Mouse (Mus musculus): ENCODE measurements around the gene Cyp1b1. TPM values are rescaled to one million over a fixed set of nuclear protein-coding genes. Genes with fewer than 3 reads are reported as not detected.
A peak's percentile ranks its signal among the peaks of the same experiment; 100 is the strongest.

The Cyp1b1 gene
- 3.5 and 4.3 TPM in 2 replicates for polyA plus RNA-seq (2015; fragmentation: Nextera tagmentation; extraction: Ambion mirVana)

DNA sequence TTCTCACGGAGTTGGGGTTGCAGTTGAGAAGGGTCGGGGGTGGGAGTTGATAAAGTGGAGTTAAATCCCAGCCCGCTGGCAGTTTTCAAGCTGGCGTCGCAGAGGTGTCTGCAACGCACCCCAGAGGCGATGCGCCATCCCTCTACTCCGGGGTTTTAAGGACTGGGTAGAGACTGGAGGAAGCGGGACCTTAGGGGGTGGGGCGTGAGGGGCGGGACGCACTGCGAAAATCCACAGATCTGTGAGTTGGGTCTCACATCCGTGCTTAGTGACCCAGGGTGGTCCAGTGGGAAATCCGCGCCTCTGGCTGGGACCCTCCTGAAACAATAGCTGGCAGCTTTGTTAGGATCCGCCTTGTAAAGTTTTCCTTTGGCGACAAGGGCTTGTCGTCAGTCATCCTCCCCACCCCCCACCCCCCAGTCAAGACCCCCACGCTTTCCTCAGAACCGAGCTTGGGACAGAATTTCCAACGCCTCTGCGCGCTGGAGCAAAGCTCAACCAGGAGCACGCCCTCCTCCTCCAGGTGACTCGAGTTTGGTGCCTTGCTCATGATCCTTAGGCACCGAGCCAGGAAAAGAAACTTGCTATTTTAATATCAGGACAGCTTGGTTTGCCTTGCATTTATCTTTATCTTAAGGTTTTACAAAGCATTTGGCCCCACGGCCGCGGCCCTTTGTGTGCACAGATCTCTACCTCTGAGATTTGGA is at the start of gene Cyp1b1:
Cyp1b1 (minus strand) TSS at position 131 of the 707 bp plus-strand sequence.
- ATAC-seq (ENCODE audit: borderline replicate concordance, extremely low read depth, low FRiP score, low TSS enrichment), result 0 out of 2 replicates have a peak, but pooled peaks have one; percentile 40
- H3K27me3 ChIP-seq, result peaks cover 57% of the 10 kb centered on the region
- WGBS, result under 1% methylated on average over 31 of the region's 31 CpGs

DNA sequence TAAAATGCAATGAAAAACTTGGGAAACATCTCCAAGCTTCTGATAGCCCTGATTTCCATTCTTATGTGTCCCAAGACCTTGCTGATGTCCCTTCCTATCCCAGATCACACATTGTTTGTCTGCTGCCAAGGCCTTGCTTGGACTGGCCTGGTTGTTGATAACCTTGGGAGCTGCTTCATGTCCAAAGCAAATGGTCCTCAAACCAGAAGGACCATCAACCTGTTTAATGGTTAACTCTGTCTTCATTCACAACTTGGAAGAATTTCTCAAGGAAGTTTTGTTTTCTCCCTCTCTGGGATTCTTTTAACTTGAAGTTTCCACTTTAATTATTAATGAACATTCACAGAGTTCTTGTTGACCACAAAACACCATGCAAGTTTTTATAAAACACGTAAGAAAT is 47.0 kb upstream of the Cyp1b1 start:
- H3K4me2 ChIP-seq, result no peak overlapping the region
- no peak for ATAC-seq (ENCODE audit: borderline replicate concordance, extremely low read depth, low FRiP score, low TSS enrichment)
- no peak overlapping the region for H3K9ac ChIP-seq
- no peaks in the 10 kb centered on the region for H3K9me3 ChIP-seq
- WGBS, result 51% methylated on average over 1 of the region's 1 CpGs
- H3K4me3 ChIP-seq, result no peak overlapping the region
- no peaks in the 10 kb centered on the region for H3K4me1 ChIP-seq
- no peaks in the 10 kb centered on the region for H3K36me3 ChIP-seq
- no peaks in the 10 kb centered on the region for H3K27me3 ChIP-seq
- H3K27ac ChIP-seq, result no peak overlapping the region

More for the DNA sequence above, at the start of gene Cyp1b1:
- peaks cover 24% of the 10 kb centered on the region for H3K4me1 ChIP-seq
- peak within 1 kb of the TSS; percentile 28; the same call in 1 of the 2 replicates for H3K9ac ChIP-seq
- H3K27ac ChIP-seq, result peak within 1 kb of the TSS; percentile 34
- no peaks in the 10 kb centered on the region for H3K36me3 ChIP-seq
- H3K4me2 ChIP-seq, result peak within 1 kb of the TSS; percentile 83
- H3K4me3 ChIP-seq, result peak within 1 kb of the TSS; percentile 42
- H3K9me3 ChIP-seq, result no peaks in the 10 kb centered on the region

DNA sequence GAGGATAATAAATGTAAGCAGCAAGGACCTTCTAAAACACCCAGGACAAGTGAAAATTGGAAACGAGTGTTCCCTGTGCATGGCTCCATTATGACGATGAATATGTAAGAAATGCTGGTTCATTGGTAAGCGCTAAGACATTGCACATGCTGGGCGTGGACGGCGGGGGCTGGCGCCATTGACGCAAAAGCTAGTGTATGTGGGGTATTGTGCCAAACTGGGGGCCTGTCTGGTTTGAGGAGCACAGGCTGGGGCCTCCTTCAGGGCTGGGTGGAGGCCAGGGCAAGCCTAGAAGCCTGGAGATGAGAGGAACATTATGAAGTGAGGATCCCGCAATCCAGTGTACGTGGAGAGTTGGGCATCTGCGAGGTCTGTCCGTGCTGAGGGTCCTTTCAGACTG is 39.0 kb upstream of the Cyp1b1 start:
- Histone ChIP-seq H3K4me3 (no peak overlapping the region), H3K36me3 (no peaks in the 10 kb centered on the region), H3K27ac (no peak overlapping the region), H3K9me3 (no peaks in the 10 kb centered on the region), H3K4me1 (peaks cover 4% of the 10 kb centered on the region; the same call in 1 of the 2 replicates), H3K27me3 (no peaks in the 10 kb centered on the region), H3K9ac (no peak overlapping the region), H3K4me2 (no peak overlapping the region)
- no peak for ATAC-seq (ENCODE audit: borderline replicate concordance, extremely low read depth, low FRiP score, low TSS enrichment)
- 92% methylated on average over 12 of the region's 12 CpGs for WGBS

DNA sequence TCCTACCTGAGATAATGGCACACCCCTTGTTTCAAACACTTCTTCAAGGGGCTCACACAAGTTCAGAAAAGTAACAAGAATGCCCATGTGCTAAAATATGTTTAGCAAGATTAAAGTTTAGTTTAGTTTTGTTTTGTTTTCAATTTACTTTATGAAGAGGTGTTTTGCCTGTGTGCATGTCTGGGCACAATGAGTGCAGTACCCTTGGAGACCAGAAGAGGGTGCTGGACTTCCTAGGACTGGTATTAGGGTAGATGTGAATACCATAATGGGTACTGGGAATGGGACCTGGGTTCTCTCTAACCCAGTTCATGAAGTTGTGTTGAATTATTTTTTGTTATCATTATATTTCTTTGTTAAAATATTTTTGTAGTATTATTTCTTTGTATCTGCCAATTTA is 38.0 kb upstream of the Cyp1b1 start:
- Histone ChIP-seq H3K9me3 (no peaks in the 10 kb centered on the region), H3K36me3 (no peaks in the 10 kb centered on the region), H3K4me1 (peaks cover 4% of the 10 kb centered on the region; the same call in 1 of the 2 replicates), H3K27ac (no peak overlapping the region), H3K4me3 (no peak overlapping the region), H3K27me3 (no peaks in the 10 kb centered on the region), H3K4me2 (no peak overlapping the region), H3K9ac (no peak overlapping the region)
- no peak for ATAC-seq (ENCODE audit: borderline replicate concordance, extremely low read depth, low FRiP score, low TSS enrichment)

DNA sequence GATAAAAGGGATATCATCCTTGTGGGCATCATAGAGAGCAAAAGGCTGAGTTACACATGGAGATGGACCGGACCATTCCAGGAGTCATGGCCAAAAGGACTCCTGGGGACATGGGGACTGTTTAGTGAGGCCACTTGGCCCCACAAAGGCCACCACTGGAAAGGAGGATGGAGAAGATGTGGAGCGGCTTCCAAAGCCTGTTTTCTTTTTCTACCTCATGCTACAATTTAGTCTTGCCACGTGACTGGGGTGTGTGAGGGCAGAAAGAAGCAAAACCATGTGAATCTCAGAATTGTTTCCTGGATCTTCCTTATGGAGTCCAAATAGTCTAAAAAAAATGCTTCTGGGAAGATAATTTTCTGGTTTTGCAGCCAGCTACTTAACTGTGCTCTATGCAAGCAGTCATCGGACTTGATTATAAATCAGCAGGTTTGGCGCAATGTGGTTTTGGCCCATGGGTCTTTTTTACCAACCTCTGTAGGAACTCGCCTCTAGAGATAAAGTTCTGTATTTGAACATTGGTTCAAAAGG is 36.9 kb upstream of the Cyp1b1 start:
- no peaks in the 10 kb centered on the region for H3K27me3 ChIP-seq
- peaks cover 9% of the 10 kb centered on the region for H3K4me1 ChIP-seq
- no peak overlapping the region for H3K4me2 ChIP-seq
- no peaks in the 10 kb centered on the region for H3K36me3 ChIP-seq
- H3K27ac ChIP-seq, result no peak overlapping the region
- H3K9ac ChIP-seq, result no peak overlapping the region
- ATAC-seq (ENCODE audit: borderline replicate concordance, extremely low read depth, low FRiP score, low TSS enrichment), result no peak
- 68% methylated on average over 6 of the region's 6 CpGs for WGBS
- H3K9me3 ChIP-seq, result no peaks in the 10 kb centered on the region
- no peak overlapping the region for H3K4me3 ChIP-seq

DNA sequence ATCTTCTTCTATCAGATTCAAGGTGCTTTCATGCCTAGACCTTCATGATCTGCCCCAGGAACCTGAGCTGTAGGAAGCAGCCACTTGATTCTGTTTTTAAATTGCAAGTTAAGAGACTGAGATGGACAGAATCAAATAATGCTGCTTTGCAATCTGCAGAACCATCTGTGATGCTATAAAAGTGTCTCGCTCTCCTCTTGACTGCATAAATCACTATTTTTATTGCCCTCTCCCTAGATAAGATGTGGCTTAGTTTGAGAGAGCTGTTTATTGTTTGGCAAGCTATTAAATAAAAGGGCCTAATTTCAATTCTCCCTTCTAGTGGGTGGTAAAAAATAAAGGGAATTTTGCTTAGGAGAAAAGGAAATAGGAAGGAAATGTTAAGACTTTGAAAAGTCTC is 34.8 kb upstream of the Cyp1b1 start:
- H3K27ac ChIP-seq, result no peak overlapping the region
- H3K36me3 ChIP-seq, result no peaks in the 10 kb centered on the region
- peaks cover 24% of the 10 kb centered on the region for H3K4me1 ChIP-seq
- no peak for ATAC-seq (ENCODE audit: borderline replicate concordance, extremely low read depth, low FRiP score, low TSS enrichment)
- no peak overlapping the region for H3K4me2 ChIP-seq
- no peaks in the 10 kb centered on the region for H3K27me3 ChIP-seq
- H3K4me3 ChIP-seq, result no peak overlapping the region
- H3K9ac ChIP-seq, result no peak overlapping the region
- WGBS, result 89% methylated on average over 1 of the region's 1 CpGs
- H3K9me3 ChIP-seq, result no peaks in the 10 kb centered on the region

DNA sequence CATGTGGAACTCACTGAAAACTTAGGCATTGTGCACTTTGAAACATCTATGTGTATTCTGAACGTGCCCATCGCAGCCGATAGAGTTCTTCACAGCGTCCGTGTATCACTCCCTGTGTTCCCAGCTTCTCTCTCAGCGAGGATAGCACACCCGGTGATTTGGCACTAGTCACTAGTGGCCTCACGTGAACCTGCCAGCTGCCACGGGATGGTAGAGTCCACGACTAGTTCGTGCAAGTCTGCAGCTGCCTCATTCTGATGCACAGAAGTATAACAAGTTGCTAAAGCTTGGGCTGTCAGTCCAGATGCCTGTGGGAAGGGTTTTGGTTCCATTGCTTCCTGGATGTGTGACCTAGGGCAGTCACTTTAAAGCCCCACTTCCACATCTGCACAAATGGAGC is 32.1 kb upstream of the Cyp1b1 start:
- Histone ChIP-seq H3K27ac (peak overlapping the region; percentile 50; the same call in 1 of the 2 replicates), H3K4me1 (peaks cover 24% of the 10 kb centered on the region), H3K4me3 (no peak overlapping the region), H3K36me3 (no peaks in the 10 kb centered on the region), H3K27me3 (no peaks in the 10 kb centered on the region), H3K9me3 (no peaks in the 10 kb centered on the region), H3K4me2 (no peak overlapping the region), H3K9ac (no peak overlapping the region)
- no peak for ATAC-seq (ENCODE audit: borderline replicate concordance, extremely low read depth, low FRiP score, low TSS enrichment)
- WGBS, result 74% methylated on average over 11 of the region's 11 CpGs

DNA sequence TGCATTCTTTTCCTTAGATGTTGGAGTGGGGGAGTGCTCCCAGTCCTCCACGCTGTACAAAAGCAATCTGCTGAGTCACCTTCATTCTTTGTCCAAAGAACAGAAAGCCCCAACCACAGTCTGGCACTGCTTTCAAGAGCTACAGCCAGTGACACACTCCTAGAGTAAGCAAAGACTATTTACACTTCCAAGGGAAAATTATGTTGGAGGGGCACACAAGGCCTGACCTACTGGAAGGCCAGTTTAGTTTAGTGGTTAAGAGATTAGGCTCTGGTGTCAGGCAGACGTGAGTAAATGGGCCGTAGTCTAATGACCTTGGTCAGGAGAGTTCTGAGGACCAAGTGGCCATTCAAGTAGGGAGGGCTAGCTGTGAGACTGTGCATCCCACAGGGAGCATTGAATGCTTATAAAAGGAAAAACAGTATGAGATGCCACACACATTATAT is 31.3 kb upstream of the Cyp1b1 start:
- ATAC-seq (ENCODE audit: borderline replicate concordance, extremely low read depth, low FRiP score, low TSS enrichment), result peak; percentile 76
- H3K36me3 ChIP-seq, result no peaks in the 10 kb centered on the region
- peak overlapping the region; percentile 81 for H3K27ac ChIP-seq
- H3K9me3 ChIP-seq, result no peaks in the 10 kb centered on the region
- H3K9ac ChIP-seq, result no peak overlapping the region
- peaks cover 19% of the 10 kb centered on the region for H3K4me1 ChIP-seq
- no peak overlapping the region for H3K4me3 ChIP-seq
- H3K4me2 ChIP-seq, result no peak overlapping the region
- WGBS, result 16% methylated on average over 3 of the region's 3 CpGs
- no peaks in the 10 kb centered on the region for H3K27me3 ChIP-seq

DNA sequence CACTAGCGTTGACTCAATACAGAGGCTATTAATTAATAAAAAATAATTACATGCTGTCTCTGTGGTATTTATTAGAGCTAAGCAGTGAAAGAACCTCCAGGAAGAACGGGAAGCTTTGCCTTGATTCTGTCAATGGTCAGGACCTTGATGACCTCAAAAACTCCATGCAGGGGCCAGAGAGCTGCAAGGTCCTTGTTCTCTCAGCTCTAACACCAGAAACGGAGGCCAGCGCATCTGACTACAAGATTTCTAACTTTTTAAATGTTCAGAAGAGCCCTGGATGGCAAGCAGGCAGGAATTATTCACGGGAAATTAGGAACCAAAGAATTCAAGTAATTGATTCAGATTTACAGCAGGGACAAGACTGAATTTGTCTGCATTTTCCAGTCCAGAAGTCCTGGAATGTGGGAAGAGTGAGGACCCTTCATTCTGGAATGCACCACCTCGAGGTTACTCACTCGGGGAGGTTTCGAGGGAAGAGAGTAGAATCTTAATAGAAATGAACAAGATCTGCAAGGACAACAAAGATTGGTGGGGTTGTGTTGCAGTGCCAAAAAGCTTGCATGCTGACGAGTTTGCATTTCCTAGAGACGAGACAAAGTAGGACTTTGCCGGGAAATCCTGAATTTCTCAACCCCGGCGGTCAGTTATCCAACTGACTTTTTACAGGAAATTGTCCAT is 30.3 kb upstream of the Cyp1b1 start:
- Histone ChIP-seq H3K36me3 (no peaks in the 10 kb centered on the region), H3K9ac (no peak overlapping the region), H3K9me3 (no peaks in the 10 kb centered on the region), H3K4me1 (peaks cover 19% of the 10 kb centered on the region), H3K27me3 (no peaks in the 10 kb centered on the region), H3K27ac (no peak overlapping the region), H3K4me2 (no peak overlapping the region), H3K4me3 (no peak overlapping the region)
- no peak for ATAC-seq (ENCODE audit: borderline replicate concordance, extremely low read depth, low FRiP score, low TSS enrichment)
- WGBS, result 39% methylated on average over 13 of the region's 13 CpGs

DNA sequence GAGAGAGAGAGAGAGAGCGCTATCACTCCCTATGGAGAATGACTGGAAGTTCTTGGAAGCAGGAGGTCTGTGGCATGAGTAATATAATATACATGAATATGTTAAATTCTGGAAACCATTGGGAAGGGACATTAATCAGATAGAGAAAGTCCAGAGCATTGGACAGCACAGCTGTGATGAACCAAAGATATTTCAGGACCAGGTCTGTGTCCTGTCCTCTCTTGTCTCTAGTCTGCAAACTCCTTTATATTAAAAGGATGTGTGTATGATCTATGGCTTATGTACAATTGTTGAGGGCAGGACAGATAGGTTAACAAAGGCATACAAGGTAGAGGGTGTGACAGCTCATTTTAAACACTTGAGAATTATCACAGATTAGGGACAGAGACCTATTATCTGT is 28.6 kb upstream of the Cyp1b1 start:
- no peaks in the 10 kb centered on the region for H3K9me3 ChIP-seq
- H3K4me1 ChIP-seq, result peaks cover 19% of the 10 kb centered on the region
- H3K4me3 ChIP-seq, result no peak overlapping the region
- H3K4me2 ChIP-seq, result no peak overlapping the region
- H3K9ac ChIP-seq, result no peak overlapping the region
- no peaks in the 10 kb centered on the region for H3K36me3 ChIP-seq
- H3K27ac ChIP-seq, result no peak overlapping the region
- H3K27me3 ChIP-seq, result no peaks in the 10 kb centered on the region
- 100% methylated on average over 1 of the region's 1 CpGs for WGBS
- no peak for ATAC-seq (ENCODE audit: borderline replicate concordance, extremely low read depth, low FRiP score, low TSS enrichment)

DNA sequence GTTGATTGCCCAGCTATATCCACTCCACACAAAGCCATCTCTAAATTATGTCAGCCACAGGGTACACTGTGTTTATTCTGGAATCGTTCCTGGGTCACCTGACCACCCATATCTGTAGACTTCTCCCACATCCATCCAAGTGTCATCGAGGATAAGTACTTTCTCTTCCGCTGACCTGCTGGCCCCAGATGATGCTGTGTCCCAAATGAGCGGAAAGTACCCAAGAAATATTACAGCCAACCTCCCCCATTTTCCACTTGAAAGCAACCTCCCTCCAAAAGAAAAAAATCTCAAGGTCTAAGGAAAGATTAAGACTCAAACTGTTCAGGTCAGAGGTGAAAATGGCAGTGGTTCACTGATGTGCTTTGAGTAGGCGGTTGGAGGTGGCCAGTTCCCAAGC is 27.8 kb upstream of the Cyp1b1 start:
- peaks cover 19% of the 10 kb centered on the region for H3K4me1 ChIP-seq
- H3K36me3 ChIP-seq, result no peaks in the 10 kb centered on the region
- no peaks in the 10 kb centered on the region for H3K27me3 ChIP-seq
- no peak overlapping the region for H3K9ac ChIP-seq
- ATAC-seq (ENCODE audit: borderline replicate concordance, extremely low read depth, low FRiP score, low TSS enrichment), result no peak
- H3K27ac ChIP-seq, result no peak overlapping the region
- H3K9me3 ChIP-seq, result no peaks in the 10 kb centered on the region
- H3K4me3 ChIP-seq, result no peak overlapping the region
- WGBS, result 62% methylated on average over 5 of the region's 5 CpGs
- H3K4me2 ChIP-seq, result no peak overlapping the region

DNA sequence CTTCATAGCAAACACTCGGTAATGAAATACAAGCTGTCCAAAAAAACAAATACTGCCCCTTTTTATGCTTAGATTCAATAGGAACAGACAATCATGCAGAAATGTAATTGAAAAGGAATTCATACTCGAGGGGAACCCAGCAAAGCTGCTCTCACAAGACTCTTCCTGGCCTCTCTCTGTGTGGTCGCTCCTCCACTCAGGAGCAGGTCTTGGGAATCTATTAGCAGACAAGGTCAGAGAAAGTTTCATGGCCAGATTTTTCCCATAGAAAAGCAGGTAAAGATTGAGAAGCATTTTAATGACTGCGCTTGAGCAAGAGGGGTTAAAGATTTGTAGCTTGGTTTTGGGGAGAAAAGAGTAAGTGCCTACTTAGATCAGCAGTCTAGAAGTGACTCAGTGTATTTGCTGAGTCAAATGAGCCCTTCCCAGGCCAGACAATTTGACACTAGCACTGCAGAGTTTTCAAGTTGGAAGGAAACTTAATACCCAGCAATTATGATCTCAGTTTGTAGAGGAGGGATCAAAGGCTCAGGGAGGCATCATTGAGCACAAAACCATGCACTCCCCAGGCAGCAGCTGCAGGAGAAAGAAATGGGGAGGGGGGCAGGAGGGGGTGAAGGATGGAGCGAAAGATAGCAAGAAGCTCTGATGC is 24.1 kb upstream of the Cyp1b1 start:
- Histone ChIP-seq H3K4me2 (no peak overlapping the region), H3K27me3 (no peaks in the 10 kb centered on the region), H3K4me3 (no peak overlapping the region), H3K4me1 (no peaks in the 10 kb centered on the region), H3K36me3 (no peaks in the 10 kb centered on the region), H3K9ac (no peak overlapping the region), H3K27ac (peak overlapping the region; percentile 39), H3K9me3 (no peaks in the 10 kb centered on the region)
- WGBS, result 42% methylated on average over 5 of the region's 5 CpGs
- no peak for ATAC-seq (ENCODE audit: borderline replicate concordance, extremely low read depth, low FRiP score, low TSS enrichment)
